Comparison of ENCODE assay signal across 14 mouse cellular contexts in the genomic region with DNA sequence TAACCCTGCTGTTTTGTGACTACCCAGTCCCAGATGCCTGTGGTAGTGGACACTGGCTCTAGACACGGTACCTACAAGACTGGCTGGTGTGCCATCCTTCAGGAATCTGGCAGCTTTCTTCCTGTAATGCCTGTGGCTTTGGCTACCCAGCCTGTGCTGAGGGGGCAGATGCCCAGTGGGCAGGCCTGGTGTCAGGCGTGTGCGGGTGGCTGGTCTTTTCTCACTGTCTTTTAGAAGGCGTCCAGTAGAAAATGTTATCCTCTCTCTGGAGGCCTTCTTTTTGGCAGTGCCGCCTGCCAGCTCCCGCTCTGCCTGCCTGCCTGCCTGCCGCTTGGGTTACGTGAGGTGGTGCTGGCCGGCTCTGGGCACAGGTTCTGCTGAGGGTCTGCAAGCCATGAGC. TPM values are rescaled to one million over a fixed set of nuclear protein-coding genes. Genes with fewer than 3 reads are reported as not detected.
DNase-seq lines count a peak whose midpoint lies in the region; ATAC-seq and TF ChIP-seq lines count a peak whose summit lies in the region.
"Had no signal": no experiment of that assay in that cellular context is flagged by ENCODE, and none has a peak within 500 bp of the region (broad histone marks: within the 10 kb centered on the region; RNA-seq: fewer than 3 reads in every experiment).

No protein-coding gene starts in this region.

- no peak for ATAC-seq in embryonic facial prominence, embryonic 14.5 days (ENCODE audit: low read depth)
- ATAC-seq in liver, embryonic 12.5 days = no peak
- ATAC-seq in liver, embryonic 11.5 days (replicated peaks; ENCODE audit: low FRiP score) = no peak
- ATAC-seq in forebrain, embryonic 14.5 days = no peak
- ATAC-seq: inflammation-experienced regulatory T-cells, adult 6 months had no signal

- DNase-seq in embryonic facial prominence, embryonic 14.5 days (ENCODE audit: low spot score) = no peak
- DNase-seq in embryonic facial prominence, embryonic 10.5 days (ENCODE audit: low spot score) = no peak
- no peak for DNase-seq in liver, embryonic 11.5 days (ENCODE audit: low spot score)
- DNase-seq in brain, adult 2 months (ENCODE audit: low read depth, low spot score) = peak; percentile 54
- DNase-seq in gastrocnemius, adult 2 months = peak; percentile 73
- DNase-seq in forebrain, embryonic 14.5 days (ENCODE audit: low spot score) = no peak
- no peak for DNase-seq in retina, postnatal 1 day
- DNase-seq: heart, postnatal 10 days; lung, postnatal 36 days; right cerebral cortex, postnatal 25 days had no signal

- 90% methylated on average over 9 of the region's 9 CpGs for WGBS in embryonic facial prominence, embryonic 14.5 days
- 94% methylated on average over 9 of the region's 9 CpGs for WGBS in embryonic facial prominence, embryonic 10.5 days
- WGBS in liver, embryonic 12.5 days (ENCODE audit: insufficient replicate concordance) = 90% methylated on average over 9 of the region's 9 CpGs
- 94% methylated on average over 9 of the region's 9 CpGs for WGBS in liver, embryonic 11.5 days
- 80% methylated on average over 9 of the region's 9 CpGs for WGBS in forebrain, embryonic 14.5 days

- TF ChIP-seq CTCF in gastrocnemius, adult 2 months (IDR thresholded peaks at IDR 0.05) = no peak

- peaks cover 2% of the 10 kb centered on the region for H3K4me1 ChIP-seq in embryonic facial prominence, embryonic 14.5 days (ENCODE audit: control insufficient read depth, insufficient read depth, low read length)
- H3K4me1 ChIP-seq in embryonic facial prominence, embryonic 10.5 days = peaks cover 48% of the 10 kb centered on the region
- H3K4me1 ChIP-seq in liver, embryonic 12.5 days = peaks cover 89% of the 10 kb centered on the region
- peaks cover 46% of the 10 kb centered on the region for H3K4me1 ChIP-seq in liver, embryonic 11.5 days (replicated peaks; ENCODE audit: control insufficient read depth, insufficient read depth, low read length)
- peaks cover 15% of the 10 kb centered on the region for H3K4me1 ChIP-seq in forebrain, embryonic 14.5 days (ENCODE audit: control insufficient read depth, insufficient read depth, low read length)

- H3K27ac ChIP-seq in embryonic facial prominence, embryonic 14.5 days (replicated peaks; ENCODE audit: low read depth, low read length) = no peak overlapping the region
- H3K27ac ChIP-seq in embryonic facial prominence, embryonic 10.5 days (replicated peaks) = no peak overlapping the region
- H3K27ac ChIP-seq in liver, embryonic 12.5 days = 0 out of 2 replicates have a peak overlapping the region, but pooled peaks have one; percentile 5
- no peak overlapping the region for H3K27ac ChIP-seq in liver, embryonic 11.5 days (ENCODE audit: low read depth, low read length)
- H3K27ac ChIP-seq in gastrocnemius, adult 2 months = peak overlapping the region; percentile 65
- H3K27ac ChIP-seq in forebrain, embryonic 14.5 days (ENCODE audit: low read depth, low read length) = no peak overlapping the region
- H3K27ac ChIP-seq: kidney, embryonic 15.5 days had no signal

- no peak overlapping the region for H3K4me3 ChIP-seq in embryonic facial prominence, embryonic 14.5 days (ENCODE audit: low read depth, low read length)
- H3K4me3 ChIP-seq in embryonic facial prominence, embryonic 10.5 days = no peak overlapping the region
- H3K4me3 ChIP-seq in liver, embryonic 12.5 days = no peak overlapping the region
- H3K4me3 ChIP-seq in liver, embryonic 11.5 days (ENCODE audit: low read depth, low read length) = no peak overlapping the region
- H3K4me3 ChIP-seq in gastrocnemius, adult 2 months = no peak overlapping the region
- no peak overlapping the region for H3K4me3 ChIP-seq in forebrain, embryonic 14.5 days (ENCODE audit: low read depth, low read length)
- H3K4me3 ChIP-seq: kidney, embryonic 15.5 days had no signal

- H3K9ac ChIP-seq in embryonic facial prominence, embryonic 14.5 days (ENCODE audit: low read depth, low read length) = peak overlapping the region; percentile 16; the same call in 1 of the 2 replicates
- H3K9ac ChIP-seq in liver, embryonic 12.5 days = no peak overlapping the region
- H3K9ac ChIP-seq in liver, embryonic 11.5 days (ENCODE audit: low read depth, low read length) = no peak overlapping the region
- H3K9ac ChIP-seq in forebrain, embryonic 14.5 days (ENCODE audit: low read length) = no peak overlapping the region
- H3K9ac ChIP-seq: kidney, embryonic 15.5 days had no signal

- H3K9me3 ChIP-seq in embryonic facial prominence, embryonic 14.5 days (ENCODE audit: control insufficient read depth, low read length) = no peaks in the 10 kb centered on the region
- H3K9me3 ChIP-seq in embryonic facial prominence, embryonic 10.5 days = no peaks in the 10 kb centered on the region
- H3K9me3 ChIP-seq in liver, embryonic 12.5 days (replicated peaks) = no peaks in the 10 kb centered on the region
- no peaks in the 10 kb centered on the region for H3K9me3 ChIP-seq in liver, embryonic 11.5 days (ENCODE audit: control insufficient read depth, low read length)
- H3K9me3 ChIP-seq in forebrain, embryonic 14.5 days (replicated peaks; ENCODE audit: control insufficient read depth, low read length) = no peaks in the 10 kb centered on the region
- H3K9me3 ChIP-seq: G1E; kidney, embryonic 15.5 days had no signal

- intact Hi-C loops in gastrocnemius, adult 2 months (cut with DNase I) = no loop called here

- H3K27me3 ChIP-seq in embryonic facial prominence, embryonic 14.5 days (replicated peaks; ENCODE audit: control insufficient read depth, insufficient read depth, low read length) = no peaks in the 10 kb centered on the region
- H3K27me3 ChIP-seq in embryonic facial prominence, embryonic 10.5 days (replicated peaks; ENCODE audit: low read depth, poor library complexity, severe bottlenecking) = no peaks in the 10 kb centered on the region
- no peaks in the 10 kb centered on the region for H3K27me3 ChIP-seq in liver, embryonic 12.5 days (replicated peaks)
- H3K27me3 ChIP-seq in liver, embryonic 11.5 days (replicated peaks; ENCODE audit: control insufficient read depth, insufficient read depth, low read length) = no peaks in the 10 kb centered on the region
- no peaks in the 10 kb centered on the region for H3K27me3 ChIP-seq in forebrain, embryonic 14.5 days (replicated peaks; ENCODE audit: control insufficient read depth, insufficient read depth, low read length)
- H3K27me3 ChIP-seq: kidney, embryonic 15.5 days had no signal

- no peak overlapping the region for H3K4me2 ChIP-seq in embryonic facial prominence, embryonic 14.5 days (ENCODE audit: low read depth, low read length)
- no peak overlapping the region for H3K4me2 ChIP-seq in liver, embryonic 12.5 days
- no peak overlapping the region for H3K4me2 ChIP-seq in liver, embryonic 11.5 days
- H3K4me2 ChIP-seq in forebrain, embryonic 14.5 days (ENCODE audit: low read length) = no peak overlapping the region
- H3K4me2 ChIP-seq: kidney, embryonic 15.5 days had no signal

- peaks cover 83% of the 10 kb centered on the region for H3K36me3 ChIP-seq in embryonic facial prominence, embryonic 14.5 days (ENCODE audit: control insufficient read depth, insufficient read depth, low read length)
- peaks cover 100% of the 10 kb centered on the region for H3K36me3 ChIP-seq in embryonic facial prominence, embryonic 10.5 days (replicated peaks)
- H3K36me3 ChIP-seq in liver, embryonic 12.5 days = peaks cover 94% of the 10 kb centered on the region
- peaks cover 16% of the 10 kb centered on the region for H3K36me3 ChIP-seq in liver, embryonic 11.5 days (ENCODE audit: control insufficient read depth, insufficient read depth, low read length)
- H3K36me3 ChIP-seq in forebrain, embryonic 14.5 days (ENCODE audit: control insufficient read depth, insufficient read depth, low read length) = peaks cover 80% of the 10 kb centered on the region

RNA-seq across cellular contexts. Expression of a gene that starts 15.9 kb away (rescaled TPM):
- 72.9 and 88.2 TPM in 2 replicates for polyA plus RNA-seq in embryonic facial prominence, embryonic 14.5 days (2014; fragmentation: Nextera tagmentation; extraction: Ambion mirVana)
- polyA plus RNA-seq in embryonic facial prominence, embryonic 10.5 days (2016; fragmentation: Nextera tagmentation; extraction: Ambion mirVana) = 147 TPM in 2 replicates
- 98.6 and 118 TPM in 2 replicates for polyA plus RNA-seq in liver, embryonic 12.5 days (2016; fragmentation: Nextera tagmentation; extraction: Ambion mirVana)
- polyA plus RNA-seq in liver, embryonic 11.5 days (2014; fragmentation: Nextera tagmentation; extraction: Ambion mirVana) = 71.1 and 89.0 TPM in 2 replicates
- 10 to 100 TPM; 23.7 to 30.0 TPM for total RNA-seq in gastrocnemius, adult 2 months (2021)
- 118 and 127 TPM in 2 replicates for polyA plus RNA-seq in forebrain, embryonic 14.5 days (2014; fragmentation: Nextera tagmentation; extraction: Ambion mirVana)

Comparison
In these comparisons a context has a peak if more than half of its experiments do, and no peak if none do; other contexts are left out.
1. H3K27ac ChIP-seq: peak in liver, embryonic 12.5 days (single experiment) and gastrocnemius, adult 2 months (single experiment); none in embryonic facial prominence, embryonic 14.5 days (single experiment), embryonic facial prominence, embryonic 10.5 days (single experiment), liver, embryonic 11.5 days (single experiment) and forebrain, embryonic 14.5 days (single experiment).
2. DNase-seq: peak in brain, adult 2 months (single experiment) and gastrocnemius, adult 2 months (single experiment); none in embryonic facial prominence, embryonic 14.5 days (single experiment), embryonic facial prominence, embryonic 10.5 days (single experiment), liver, embryonic 11.5 days (single experiment), forebrain, embryonic 14.5 days (single experiment) and retina, postnatal 1 day (single experiment).